Mouse (Mus musculus): ENCODE data around the gene Tmem176a. TPM values are rescaled to one million over a fixed set of nuclear protein-coding genes. Genes with fewer than 3 reads are reported as not detected.
"Not testable (repeated sequence)": the region's sequence is repeated elsewhere in the genome, so short reads cannot be mapped to it uniquely, and the experiment has no call there.

Tmem176a gene
- 10 to 100 TPM; 10.8 to 15.2 TPM for total RNA-seq (2021)
- long read RNA-seq, experiment 1, transcript Tmem176a-201 (7 exons, 1,540 nt): major isoform, 9 of 9 reads
- long read RNA-seq, experiment 1, partial matches to known transcripts: 0 of 9 reads
- long read RNA-seq, experiment 1, other reads (novel, unspliced or antisense): 0 of 9 reads
- long read RNA-seq, experiment 2, transcript Tmem176a-201 (7 exons, 1,540 nt): major isoform, 8 of 8 reads
- long read RNA-seq, experiment 2, partial matches to known transcripts: 0 of 8 reads
- long read RNA-seq, experiment 2, other reads (novel, unspliced or antisense): 0 of 8 reads

DNA sequence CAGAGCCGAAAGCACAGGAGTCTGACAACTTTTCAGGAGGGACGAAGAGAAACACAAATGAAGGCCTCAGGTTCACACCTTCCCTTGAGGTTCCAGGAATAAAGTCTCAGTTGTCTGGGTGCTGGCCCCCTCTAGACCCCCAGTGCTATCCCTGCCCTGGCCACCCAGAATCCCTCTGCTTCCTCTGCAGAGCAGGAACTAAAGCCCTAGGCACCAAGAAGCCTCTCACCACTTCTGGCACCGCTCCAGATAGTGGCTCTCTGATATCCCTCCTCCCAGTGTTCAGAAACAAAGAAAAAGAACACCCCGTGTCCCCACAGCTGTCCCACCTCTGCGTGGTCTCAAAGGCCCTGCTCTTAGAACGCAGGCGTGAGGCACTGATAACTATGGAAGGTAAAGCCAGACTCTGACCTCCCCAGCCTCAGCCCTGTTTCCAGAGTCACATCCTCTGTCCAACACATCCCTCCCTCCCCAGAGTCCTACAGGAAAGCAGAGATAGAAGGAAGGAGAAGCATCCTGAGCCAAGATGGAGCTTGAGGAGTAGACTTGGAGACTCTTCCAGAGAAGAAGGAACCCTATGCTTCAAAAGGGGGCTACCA lies at the start of gene Tmem176a:
Gene Tmem176a (plus strand): TSS at position 549 of the 599 bp plus-strand sequence.
- peak; percentile 44 for DNase-seq

DNA sequence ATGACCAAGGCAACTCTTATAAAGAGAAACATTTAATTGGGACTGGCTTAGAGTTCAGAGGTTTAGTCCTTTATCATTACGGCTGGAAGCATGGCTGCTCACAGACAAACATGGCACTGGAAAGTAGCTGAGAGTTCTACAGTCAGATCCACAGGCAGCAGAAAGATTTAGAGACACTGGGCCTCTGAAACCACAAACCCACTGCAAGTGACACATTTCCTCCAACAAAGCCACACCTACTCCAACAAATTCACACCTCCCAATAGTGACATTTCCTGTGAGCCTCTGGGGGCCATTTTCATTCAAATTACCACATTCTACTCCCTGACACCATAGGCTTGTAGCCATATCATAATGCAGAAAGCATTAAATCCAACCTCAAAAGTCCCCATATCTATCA lies 38.8 kb upstream of the Tmem176a start:
- DNase-seq: no peak

DNA sequence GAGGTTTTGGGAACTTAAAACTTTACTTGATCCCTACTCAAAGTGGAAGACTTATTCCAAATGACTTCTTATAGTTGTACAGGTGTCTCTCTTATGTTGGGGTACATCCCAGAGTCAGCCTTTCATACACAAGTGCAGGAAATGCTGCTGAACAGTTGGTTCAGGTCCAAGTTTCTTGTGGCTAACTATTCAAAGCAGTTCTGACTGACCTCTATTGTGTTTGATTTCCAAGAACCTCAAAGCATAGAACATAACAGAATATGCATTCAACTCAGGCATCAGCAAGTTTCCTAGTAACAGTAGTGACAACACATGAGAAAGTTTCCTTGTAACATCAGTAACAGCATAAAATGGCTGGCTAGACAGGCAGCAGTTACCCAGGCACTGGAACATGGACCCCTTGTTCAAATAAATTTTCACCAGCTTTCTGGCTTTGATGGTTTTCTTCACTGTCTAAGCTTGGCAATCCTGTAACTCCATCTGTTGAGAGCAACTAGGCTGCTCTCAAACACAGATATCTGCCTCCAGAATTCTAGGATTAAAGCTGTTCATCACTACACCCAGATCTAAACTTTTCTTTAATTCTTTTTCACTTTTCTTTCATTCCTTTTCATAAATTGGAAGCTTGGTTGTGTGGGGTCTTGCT lies 37.2 kb upstream of the Tmem176a start:
- no peak for DNase-seq

DNA sequence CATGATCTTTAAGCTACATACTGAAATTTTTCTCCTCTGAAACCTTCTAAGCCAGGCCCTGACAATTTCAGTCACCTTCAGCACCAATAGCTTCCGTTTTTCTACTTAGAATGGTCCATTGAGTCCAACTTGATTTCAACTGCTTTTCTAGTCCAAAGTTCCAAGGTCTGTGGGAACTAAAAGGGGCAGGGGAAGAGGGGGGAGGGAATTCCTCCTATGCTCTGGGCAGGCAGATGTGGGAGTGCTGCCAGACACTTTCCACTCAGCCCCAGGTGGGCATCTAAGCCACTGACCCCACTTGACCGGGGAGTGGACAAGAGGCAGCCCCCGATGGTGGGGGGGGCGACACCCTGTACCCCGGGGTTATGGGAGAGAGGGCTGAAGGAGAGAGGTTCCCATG lies 36.4 kb upstream of the Tmem176a start:
- no peak for DNase-seq

DNA sequence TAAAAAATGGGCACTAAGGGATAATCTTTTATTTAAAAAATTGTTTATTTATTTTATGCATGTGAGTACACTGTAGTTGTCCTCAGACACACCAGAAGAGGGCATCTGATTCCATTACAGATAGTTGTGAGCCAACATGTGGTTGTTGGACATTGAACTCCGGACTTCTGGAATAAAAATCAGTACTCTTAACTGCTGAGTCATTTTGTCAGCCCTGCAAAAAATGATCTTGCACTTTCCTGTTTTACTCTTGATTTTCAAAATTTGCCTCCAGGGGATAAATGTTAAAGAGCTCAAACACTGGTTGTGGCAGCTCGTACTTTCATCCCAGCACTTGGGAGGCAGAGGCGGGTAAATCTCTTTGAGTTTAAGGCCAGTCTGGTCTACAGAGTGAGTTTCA lies 34.0 kb upstream of the Tmem176a start:
- DNase-seq: no peak

DNA sequence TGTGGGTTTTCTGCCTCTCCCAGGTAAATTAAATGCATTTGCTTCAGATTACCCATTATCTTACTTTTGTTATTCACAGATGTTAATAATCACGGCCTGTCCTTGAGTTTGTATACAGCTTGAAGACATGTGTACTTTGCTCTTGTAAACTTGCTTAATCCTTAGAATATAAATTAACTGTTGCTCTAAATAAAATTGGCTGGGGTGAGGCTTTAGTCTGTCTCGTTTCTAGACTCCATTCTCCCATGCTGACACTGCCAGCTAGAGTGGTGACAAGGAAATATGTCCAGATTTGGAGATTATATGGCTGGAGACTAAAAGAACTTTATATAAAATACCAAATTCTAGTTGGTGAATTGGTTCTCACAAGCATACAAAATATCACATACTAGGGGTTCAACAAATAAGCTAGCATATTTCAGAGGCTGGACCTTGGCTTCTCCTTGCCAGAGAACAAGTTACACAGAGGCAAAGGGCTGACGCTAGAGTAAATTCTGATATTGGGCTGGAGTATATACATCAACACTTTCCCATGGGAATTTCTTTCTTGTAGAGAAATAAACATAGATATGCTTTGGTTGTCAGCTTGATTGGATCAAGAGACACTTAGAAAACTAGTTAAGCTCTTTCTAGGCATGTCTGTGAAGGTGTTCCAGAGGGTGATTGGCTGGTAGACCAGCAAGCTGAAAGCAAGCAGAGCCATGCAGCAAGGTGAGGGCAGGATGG lies 31.1 kb upstream of the Tmem176a start:
- DNase-seq: no peak

DNA sequence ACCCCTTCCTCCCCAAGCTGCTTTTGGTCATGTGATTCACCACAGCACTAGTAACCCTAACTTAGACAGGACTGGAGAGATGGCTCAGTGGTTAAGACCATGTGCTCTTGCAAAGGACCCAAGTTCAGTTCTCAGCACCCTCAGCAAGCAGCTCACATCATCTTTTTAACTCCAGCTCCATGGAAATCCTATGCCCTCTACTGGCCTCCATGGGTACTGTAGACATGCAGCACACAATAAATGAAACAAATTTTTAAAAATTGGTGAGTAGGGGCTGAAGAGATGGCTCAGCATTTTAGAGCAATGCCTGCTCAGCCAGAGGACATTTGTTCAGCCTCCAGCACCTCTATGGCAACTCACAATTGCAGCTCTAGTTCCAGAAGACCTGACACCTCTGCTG lies 25.7 kb upstream of the Tmem176a start:
- no peak for DNase-seq

DNA sequence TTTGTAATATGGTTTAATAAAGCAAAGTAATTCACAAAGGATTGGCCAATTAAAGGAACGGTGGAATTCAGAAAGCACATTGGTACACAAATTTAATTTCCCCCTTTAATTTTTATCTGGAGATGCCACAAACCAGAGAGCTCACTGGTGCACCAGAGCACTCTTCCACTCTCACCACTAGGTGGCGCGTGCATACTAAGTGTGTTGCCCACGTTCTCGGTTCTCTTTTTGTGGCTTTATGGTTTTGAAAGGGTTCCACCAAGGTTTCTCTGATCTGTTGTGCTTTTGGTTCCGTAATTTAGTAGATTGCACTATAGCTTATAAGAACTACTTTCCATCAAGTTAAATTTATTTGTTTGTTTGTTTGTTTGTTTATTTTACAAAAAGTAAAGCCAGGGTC lies 22.9 kb upstream of the Tmem176a start:
- DNase-seq: peak; percentile 74

DNA sequence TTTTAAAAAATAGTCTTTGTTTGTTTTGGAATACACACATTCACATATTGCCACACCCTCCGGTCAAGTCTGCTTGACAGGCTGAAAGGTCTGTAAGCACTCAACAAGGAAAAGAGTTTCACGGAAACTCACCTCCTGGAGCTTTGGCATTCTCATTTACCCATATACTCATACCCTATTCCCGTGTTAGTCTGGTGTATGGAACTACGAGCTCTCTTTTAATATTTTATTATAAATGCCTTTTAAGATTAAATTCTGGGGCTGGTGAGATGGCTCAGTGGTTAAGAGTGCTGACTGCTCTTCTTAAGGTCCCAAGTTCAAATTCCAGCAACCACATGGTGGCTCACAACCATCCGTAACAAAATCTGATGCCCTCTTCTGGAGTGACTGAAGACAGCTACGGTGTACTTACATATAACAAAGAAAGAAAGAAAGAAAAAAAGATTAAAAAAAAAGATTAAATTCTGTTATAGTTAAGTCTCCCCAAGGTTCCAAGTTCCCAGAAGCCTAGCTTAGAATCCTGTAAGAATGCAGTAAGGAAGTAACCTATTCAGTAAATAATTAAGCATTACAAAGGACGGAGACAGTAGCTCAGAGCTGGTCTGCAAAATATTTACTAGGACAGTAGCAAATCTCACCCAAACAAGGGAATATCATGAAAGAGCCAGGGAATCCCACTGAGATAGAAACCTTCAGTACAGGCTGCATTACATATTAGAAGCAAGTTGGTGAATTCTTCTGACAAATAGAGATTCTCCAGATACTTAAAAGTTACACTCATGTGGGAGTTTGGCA lies 18.5 kb upstream of the Tmem176a start:
- DNase-seq: not testable (repeated sequence)

DNA sequence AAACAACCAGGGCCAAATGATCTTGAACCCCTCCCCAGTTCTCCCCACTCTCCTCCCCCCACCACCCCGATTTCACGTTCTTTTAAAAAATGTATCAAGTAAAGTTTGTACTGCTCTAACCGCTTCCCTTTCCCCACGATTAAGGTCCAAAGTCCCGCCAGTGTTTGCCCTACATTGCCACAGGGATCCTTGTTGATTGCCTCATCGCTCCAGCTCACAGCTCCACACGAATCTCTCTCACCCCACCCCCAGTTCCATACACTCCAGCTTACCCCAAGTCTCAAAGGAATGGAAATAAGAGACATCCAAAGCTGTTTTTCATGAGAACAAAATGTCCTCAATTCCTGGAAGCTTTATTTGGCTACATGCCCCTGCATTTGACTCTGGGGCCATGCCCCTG lies 15.7 kb upstream of the Tmem176a start:
- DNase-seq: no peak

DNA sequence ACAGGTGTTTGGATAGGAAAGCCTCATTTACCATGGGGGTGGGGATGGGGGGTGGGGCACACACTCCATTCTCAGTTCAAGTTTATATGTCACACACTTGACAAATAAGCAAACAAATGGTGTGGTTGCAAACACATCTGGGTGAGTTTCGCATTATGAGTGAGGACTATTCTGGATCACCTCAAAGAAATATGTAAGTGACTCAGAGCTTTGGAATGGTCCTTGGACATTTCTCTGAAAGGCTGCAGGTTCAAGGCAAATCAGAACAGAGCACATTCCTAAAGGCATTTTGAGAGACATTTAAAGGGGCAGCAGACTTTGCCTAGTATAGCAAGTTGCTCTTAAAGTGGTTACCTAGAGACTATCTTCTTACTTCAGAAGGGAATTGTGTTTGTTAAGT lies 11.7 kb upstream of the Tmem176a start:
- DNase-seq: no peak

DNA sequence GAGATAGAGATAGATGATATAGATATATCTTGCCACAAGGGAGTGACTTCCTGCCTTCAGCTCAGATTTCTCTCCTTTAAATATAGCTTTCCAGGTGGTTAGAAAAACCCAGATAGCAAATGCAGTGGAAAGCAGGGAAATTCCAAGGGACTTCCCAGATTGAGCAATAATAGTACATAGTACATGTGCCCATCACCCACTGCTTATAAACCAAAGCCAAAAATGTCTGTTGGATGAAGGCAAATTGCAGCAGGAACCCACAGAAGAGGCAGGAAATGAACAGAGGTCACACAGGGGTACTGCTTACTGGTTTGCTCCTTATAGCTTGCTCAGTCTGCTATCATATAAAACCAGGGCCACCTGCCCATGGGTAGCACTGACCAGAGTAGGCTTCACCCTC lies 11.1 kb upstream of the Tmem176a start:
- no peak for DNase-seq

DNA sequence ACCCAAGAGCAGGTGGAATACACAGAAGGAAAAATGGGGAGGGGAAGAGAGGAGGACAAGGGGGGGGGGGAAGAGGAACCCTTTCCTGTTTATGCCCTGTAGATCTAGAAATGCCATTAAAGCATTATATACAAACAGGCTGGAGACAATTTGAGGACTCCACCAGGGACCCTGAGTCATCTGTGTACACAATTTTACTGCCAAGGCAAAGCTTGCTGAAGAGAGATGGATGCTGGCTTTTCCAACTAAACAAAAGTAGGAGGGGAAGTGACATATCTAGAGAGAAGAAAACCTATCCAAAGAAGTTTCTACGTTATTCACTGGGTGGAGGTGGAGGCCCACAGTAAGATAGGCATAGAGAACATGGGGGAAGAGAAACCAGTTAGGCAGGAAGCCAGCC lies 10.5 kb upstream of the Tmem176a start:
- no peak for DNase-seq

DNA sequence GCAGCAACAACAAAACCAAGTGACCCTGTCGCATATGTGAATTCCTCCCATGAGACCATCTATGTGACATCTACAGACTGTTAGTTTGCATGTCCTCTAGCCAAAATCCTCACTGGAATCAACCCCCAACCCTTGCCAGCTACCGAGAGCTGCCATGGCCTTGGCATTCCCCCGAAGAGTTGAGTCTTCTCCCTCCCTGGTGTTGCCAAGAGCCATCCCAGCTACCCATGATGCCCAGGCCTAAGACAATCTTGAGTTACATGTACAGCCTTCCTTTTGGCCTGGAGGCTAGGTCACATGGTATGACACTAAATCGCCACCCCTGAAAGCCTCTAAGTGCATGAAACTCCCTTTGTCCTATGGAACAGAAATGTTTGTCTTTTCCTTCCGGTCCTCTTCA lies 9.6 kb upstream of the Tmem176a start:
- DNase-seq: no peak

DNA sequence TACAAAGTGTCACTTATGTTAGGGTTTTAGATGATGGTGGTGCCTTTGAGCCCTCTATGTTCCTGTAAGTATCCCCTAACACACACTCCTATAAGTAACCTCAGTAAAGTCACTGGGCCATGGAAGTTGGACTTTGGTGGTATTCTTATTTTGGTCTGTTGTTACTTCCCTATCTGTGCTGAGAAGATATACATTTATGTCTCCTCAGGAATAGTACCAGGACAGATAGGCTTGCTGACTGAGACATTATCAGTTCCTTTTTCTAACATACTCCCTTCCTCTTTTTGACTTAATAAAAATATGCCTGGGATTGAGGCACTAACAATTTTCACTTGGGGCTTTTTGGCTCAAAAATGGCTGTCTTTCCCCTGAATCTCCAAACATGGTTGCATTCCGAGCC lies 8.3 kb upstream of the Tmem176a start:
- DNase-seq: no peak

DNA sequence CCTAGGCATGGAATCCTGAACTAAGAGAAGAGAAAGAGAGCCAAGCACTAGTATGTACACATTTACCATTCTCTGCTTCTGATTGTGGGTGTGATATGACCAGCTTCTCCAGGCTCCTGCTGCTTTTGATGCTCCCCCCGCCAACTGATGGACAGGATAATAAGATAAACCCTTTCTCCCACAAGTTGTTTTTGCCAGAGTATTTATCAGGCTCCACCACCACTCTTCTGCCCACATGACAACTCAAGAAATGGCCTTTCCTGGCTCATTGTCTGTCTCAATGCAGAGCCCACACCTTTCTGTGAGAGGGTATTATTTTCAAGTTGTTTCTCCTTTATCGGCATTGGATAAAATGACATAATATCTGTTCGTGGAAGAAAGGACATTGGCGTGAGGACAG lies 7.2 kb upstream of the Tmem176a start:
- no peak for DNase-seq

DNA sequence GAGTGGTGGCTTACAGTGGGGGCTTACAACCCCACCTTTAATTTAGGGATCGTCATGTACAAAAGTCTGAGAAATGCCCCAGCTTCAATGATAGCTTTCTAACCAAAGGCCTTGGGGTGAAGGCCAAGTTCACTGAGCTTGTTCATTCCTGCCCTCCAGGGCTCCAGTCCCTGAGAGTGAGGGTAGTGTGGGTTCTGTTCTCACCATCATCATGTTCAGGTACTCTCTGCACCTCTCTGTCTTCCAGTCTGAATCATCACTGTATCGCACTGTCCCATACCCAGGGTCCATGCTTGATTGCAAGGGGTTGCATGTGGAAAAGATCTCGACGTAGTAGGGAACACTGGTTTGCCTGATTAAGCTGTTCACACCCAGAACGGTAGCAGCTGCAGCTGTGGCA lies 5.5 kb upstream of the Tmem176a start:
- no peak for DNase-seq

DNA sequence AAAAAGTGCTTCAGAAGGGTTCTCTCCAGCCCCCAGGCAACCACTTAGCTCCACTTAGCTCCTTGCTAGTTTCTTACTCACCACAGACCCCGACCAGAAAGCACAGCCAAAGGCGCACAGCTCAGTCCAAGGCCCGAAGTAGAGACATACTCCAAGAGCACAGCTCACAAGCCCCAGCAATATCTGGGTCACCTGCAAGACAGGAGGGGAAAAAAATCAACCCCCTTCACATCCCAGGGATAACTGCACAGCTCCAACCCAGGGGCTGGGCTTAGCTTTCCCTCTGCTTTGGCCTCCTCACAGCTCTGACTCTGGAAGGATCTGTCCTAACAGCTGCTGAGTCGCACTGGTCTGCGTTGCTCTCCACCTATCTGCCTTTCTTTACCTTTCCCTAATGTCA lies 4.6 kb upstream of the Tmem176a start:
- no peak for DNase-seq

DNA sequence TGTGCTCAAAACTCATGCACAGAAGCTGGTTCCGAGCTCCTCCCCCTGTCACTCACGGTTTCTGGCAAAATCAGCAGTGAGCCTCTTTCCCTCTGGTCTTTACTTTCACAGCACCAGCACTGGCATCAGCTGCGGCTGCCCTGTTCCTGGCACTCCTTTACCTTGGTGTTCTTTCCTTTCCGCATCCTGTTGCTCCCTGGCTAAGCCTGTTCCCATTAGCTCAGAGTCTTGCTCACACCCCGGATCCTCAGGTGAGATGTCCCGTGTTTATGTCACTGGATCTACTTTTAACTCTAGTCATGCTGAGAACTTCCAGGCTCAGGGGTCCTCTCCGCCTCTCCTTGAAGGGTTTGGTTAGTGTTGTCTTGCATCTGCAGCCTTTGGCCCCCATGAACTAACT lies 3.2 kb upstream of the Tmem176a start:
- DNase-seq: no peak

DNA sequence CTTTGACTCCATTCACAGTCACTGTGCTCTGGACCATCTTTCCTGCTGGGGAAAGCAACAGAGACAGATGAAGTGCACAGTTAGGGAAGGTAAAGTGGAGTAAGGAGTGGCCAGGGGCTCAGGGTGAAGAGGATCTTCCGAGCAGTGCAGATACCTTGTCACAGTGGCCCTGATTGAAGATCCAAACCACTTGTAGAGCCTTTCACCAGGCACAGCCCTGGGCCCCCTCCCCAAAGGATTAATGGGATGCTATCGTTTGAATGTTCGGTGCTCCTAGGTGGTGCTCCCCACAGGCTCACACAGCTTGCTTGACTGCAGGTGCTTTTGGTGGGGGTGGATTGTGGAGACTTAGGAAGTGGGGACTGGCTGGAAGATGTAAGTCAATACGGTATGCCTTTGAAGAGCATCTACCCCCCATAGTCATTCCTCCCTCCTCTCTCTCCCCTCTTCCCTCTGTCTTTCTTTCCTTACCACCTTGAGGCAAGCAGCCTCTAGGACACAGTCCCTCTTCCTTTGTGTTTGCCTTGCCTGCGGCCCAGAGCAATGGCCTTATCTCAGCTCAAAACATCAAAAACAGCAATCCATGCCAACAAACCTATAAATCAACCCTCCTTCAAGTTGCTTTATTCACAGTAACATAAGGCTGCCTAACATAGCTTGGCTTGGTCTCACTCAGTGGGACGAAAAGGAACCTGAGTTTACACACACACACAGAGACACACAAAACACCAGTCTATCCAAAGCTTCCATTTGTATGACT lies 2.2 kb upstream of the Tmem176a start:
- DNase-seq: no peak

DNA sequence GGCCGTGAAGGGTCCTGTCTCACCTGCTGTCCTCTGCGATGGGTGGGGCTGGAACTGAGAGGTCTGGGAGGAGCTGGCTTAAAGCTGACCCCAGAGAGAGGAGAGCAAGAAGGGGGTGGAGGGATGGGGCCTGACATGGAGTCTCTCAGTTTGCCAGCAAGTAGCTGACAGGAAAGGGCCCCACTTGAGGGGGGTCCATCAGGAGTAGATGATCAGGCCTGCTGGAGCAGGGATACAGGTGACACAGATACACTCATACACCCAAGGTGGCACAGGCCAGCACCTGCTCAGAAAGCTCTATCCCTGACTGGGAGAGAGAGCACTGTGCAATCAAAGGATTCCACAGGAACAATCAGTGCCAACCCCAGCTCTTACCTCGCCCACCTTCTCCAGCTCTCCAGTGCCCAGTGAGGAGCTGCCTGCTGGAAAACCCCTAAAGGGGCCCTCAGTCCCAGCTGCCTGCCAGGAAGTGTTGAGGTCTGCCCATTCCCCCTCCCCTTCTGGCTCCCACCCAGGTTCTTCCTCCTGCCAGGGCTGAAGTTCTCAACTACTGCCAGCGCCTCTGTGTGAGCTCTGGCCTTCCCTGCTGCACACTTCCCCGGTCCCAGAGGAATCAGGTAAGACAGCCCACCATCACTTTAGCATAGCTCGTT lies 380 bp downstream of the Tmem176a start, which contains the start of gene Tmem176b:
Gene Tmem176b (minus strand): TSS at position 524 of the 653 bp plus-strand sequence.
- peak; percentile 90 for DNase-seq
